Mouse (Mus musculus): ENCODE results near the gene Larp6. TPM values are rescaled to one million over a fixed set of nuclear protein-coding genes. Genes with fewer than 3 reads are reported as not detected.

The Larp6 gene
- polyA plus RNA-seq, 1 experiment: 35.8 TPM

GRCm38 (mm10) chr9:60682753-60683152 lies 30.0 kb upstream of the Larp6 start:
- Histone ChIP-seq H3K4me1 (ENCODE audit: control insufficient read depth, insufficient read depth, low read length) (peaks cover 7% of the 10 kb centered on the region; the same call in 1 of the 2 replicates), H3K27ac (ENCODE audit: insufficient read depth, low read length) (no peak overlapping the region), H3K4me3 (ENCODE audit: insufficient read depth, low read length) (no peak overlapping the region)
- TF ChIP-seq POLR2A (IDR thresholded peaks at IDR 0.05; ENCODE audit: extremely low read depth, insufficient read depth, low read length) (no peak), CTCF (IDR thresholded peaks at IDR 0.05; ENCODE audit: extremely low read depth, insufficient read depth, low read length) (no peak)

- peak overlapping the region; percentile 26 for H3K27ac ChIP-seq (ENCODE audit: insufficient read depth, low read length)
- peak overlapping the region; percentile 63 for H3K4me3 ChIP-seq (ENCODE audit: insufficient read depth, low read length)
- peaks cover 5% of the 10 kb centered on the region; the same call in 1 of the 2 replicates for H3K4me1 ChIP-seq (ENCODE audit: control insufficient read depth, insufficient read depth, low read length)
- TF ChIP-seq POLR2A (IDR thresholded peaks at IDR 0.05; ENCODE audit: extremely low read depth, insufficient read depth, low read length) (peak; percentile 12; the same call in 1 of the 2 replicates), CTCF (IDR thresholded peaks at IDR 0.05; ENCODE audit: extremely low read depth, insufficient read depth, low read length) (peak; percentile 28; the same call in 1 of the 2 replicates)
Measured at GRCm38 (mm10) chr9:60687415-60687814, 25.4 kb upstream of the Larp6 start.

GRCm38 (mm10) chr9:60687891-60688324 lies 24.9 kb upstream of the Larp6 start, which contains the start of gene Lrrc49:
TSS of gene Lrrc49 (minus strand) at chr9:60688158.
- no peak for TF ChIP-seq CTCF (IDR thresholded peaks at IDR 0.05; ENCODE audit: extremely low read depth, insufficient read depth, low read length)
- peak within 1 kb of the TSS; percentile 63 for H3K4me3 ChIP-seq (ENCODE audit: insufficient read depth, low read length)
- peak within 1 kb of the TSS; percentile 26 for H3K27ac ChIP-seq (ENCODE audit: insufficient read depth, low read length)
- peaks cover 5% of the 10 kb centered on the region; the same call in 1 of the 2 replicates for H3K4me1 ChIP-seq (ENCODE audit: control insufficient read depth, insufficient read depth, low read length)

DNA sequence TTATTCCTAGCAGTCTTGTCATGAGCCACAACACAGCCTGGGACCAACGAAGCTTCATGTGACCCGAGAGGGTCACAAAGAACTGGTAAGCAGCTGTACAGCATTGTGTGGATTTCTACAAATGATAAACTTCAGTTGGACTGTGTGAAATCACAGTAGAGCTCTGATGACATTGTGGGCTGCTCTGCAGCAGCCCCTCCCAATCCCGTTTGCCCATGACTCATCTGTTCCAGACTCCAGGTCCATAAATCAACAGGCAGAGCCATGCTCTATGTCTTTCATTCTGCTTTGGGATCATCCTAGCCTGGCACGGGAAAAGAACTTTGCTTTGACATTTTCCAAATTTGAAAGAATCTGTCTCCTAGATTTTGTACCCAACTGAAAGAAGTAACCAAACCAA lies 20.2 kb upstream of the Larp6 start:
- Histone ChIP-seq H3K4me3 (ENCODE audit: insufficient read depth, low read length) (no peak overlapping the region), H3K4me1 (ENCODE audit: control insufficient read depth, insufficient read depth, low read length) (no peaks in the 10 kb centered on the region), H3K27ac (ENCODE audit: insufficient read depth, low read length) (no peak overlapping the region)
- TF ChIP-seq CTCF (IDR thresholded peaks at IDR 0.05; ENCODE audit: extremely low read depth, insufficient read depth, low read length) (no peak), POLR2A (IDR thresholded peaks at IDR 0.05; ENCODE audit: extremely low read depth, insufficient read depth, low read length) (no peak)

DNA sequence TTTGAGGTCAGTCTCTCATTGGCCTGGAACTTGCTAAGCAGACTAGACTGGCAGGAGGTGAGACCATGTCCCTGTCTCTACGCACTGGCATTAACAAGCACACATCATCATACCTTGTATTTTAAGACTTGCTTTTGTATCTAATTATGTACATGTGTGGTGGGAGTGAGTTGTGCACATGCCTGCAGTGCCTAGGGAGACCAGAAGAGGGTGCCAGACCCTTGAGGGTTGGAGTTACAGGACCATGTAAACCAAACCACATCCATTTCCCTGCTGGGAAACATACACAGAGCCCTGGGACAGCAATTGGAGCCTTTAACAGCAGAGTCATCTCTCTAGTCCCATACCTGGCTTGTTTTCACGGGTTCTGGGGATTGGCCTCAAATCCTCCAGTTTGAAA lies 18.8 kb upstream of the Larp6 start:
- Histone ChIP-seq H3K4me3 (ENCODE audit: insufficient read depth, low read length) (no peak overlapping the region), H3K27ac (ENCODE audit: insufficient read depth, low read length) (no peak overlapping the region), H3K4me1 (ENCODE audit: control insufficient read depth, insufficient read depth, low read length) (no peaks in the 10 kb centered on the region)
- TF ChIP-seq CTCF (IDR thresholded peaks at IDR 0.05; ENCODE audit: extremely low read depth, insufficient read depth, low read length): peak; percentile 43
- TF ChIP-seq POLR2A (IDR thresholded peaks at IDR 0.05; ENCODE audit: extremely low read depth, insufficient read depth, low read length): no peak

- no peak overlapping the region for H3K27ac ChIP-seq (ENCODE audit: insufficient read depth, low read length)
- H3K4me3 ChIP-seq (ENCODE audit: insufficient read depth, low read length): no peak overlapping the region
- TF ChIP-seq CTCF (IDR thresholded peaks at IDR 0.05; ENCODE audit: extremely low read depth, insufficient read depth, low read length): no peak
- TF ChIP-seq POLR2A (IDR thresholded peaks at IDR 0.05; ENCODE audit: extremely low read depth, insufficient read depth, low read length): no peak
- H3K4me1 ChIP-seq (ENCODE audit: control insufficient read depth, insufficient read depth, low read length): no peaks in the 10 kb centered on the region
Measured at GRCm38 (mm10) chr9:60696271-60696985, 16.4 kb upstream of the Larp6 start.

DNA sequence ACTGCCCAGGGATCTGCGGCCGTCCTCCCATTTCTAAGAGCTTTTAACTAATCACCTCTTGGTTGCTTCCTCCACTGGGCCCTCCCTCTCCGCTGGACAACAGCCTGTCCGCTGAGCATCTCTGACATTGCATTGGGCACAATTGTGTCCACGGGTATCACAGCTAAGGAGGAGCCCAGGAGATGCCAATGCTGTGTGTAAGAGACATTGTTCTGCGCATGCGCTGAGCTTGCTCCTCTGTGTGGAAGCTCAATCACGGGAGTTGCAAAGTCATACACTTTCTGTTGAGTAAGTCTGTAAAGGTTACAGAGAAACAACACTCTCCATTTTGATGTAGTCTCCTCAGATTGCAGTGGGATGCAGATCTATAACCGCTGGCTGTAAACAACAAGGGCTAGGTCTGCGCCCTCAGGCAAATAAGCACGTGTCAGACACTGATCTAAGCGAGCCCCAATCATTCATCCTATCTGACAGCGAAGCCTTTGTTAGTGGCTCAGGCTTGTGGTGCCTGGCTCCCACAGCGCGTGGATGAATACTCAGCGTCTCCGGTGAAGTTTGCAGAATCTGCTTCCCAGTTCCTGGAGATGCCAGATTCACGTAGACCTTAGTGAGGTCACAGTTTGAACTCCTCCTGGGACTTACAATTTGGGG lies 13.1 kb upstream of the Larp6 start:
- Histone ChIP-seq H3K27ac (ENCODE audit: insufficient read depth, low read length) (peak overlapping the region; percentile 45), H3K4me1 (ENCODE audit: control insufficient read depth, insufficient read depth, low read length) (no peaks in the 10 kb centered on the region), H3K4me3 (ENCODE audit: insufficient read depth, low read length) (no peak overlapping the region)
- TF ChIP-seq POLR2A (IDR thresholded peaks at IDR 0.05; ENCODE audit: extremely low read depth, insufficient read depth, low read length) (no peak), CTCF (IDR thresholded peaks at IDR 0.05; ENCODE audit: extremely low read depth, insufficient read depth, low read length) (no peak)

DNA sequence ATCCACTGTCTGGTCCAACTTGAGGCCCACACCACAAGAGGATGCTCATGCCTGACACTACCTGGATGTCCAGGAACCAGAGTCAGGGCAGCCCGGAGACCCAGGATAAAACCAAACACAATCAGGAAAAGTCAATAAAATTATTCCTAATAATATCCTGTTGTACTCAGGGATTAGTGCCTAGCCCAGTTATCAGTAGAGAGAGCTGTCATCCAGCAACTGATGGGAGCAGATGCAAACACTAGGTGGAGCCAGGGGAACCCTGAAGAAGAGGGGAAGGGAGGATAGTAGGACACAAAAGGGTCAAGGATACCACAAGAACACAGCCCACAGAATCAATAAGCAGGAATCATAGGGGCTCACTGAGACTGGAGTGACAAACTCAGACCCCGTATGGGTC lies 5.2 kb upstream of the Larp6 start:
- H3K27ac ChIP-seq (ENCODE audit: insufficient read depth, low read length): no peak overlapping the region
- TF ChIP-seq POLR2A (IDR thresholded peaks at IDR 0.05; ENCODE audit: extremely low read depth, insufficient read depth, low read length) (no peak), CTCF (IDR thresholded peaks at IDR 0.05; ENCODE audit: extremely low read depth, insufficient read depth, low read length) (0 out of 2 replicates have a peak, but pooled peaks have one; percentile 32)
- H3K4me3 ChIP-seq (ENCODE audit: insufficient read depth, low read length): no peak overlapping the region
- no peaks in the 10 kb centered on the region; the same call in 1 of the 2 replicates for H3K4me1 ChIP-seq (ENCODE audit: control insufficient read depth, insufficient read depth, low read length)

DNA sequence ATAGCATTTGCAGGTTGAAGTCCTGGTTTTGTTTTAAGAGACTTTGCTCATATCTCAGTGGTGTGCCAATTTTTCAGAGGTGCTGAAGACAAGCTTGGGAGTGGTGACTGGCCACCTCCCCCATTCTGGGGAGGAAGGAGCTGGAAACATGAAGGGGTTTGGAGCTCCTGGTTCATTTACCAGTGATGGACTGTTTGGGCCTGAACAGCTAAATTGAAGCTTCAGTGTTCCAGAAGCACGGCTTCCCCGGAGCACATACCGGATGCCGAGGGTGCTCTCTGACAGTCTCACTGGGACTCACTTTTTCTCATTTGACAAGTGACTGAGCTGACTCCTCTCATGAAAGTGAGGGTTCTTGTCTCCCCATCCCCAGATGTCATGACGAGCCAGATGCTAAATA lies 4.2 kb upstream of the Larp6 start:
- H3K4me3 ChIP-seq (ENCODE audit: insufficient read depth, low read length): no peak overlapping the region
- TF ChIP-seq CTCF (IDR thresholded peaks at IDR 0.05; ENCODE audit: extremely low read depth, insufficient read depth, low read length): no peak
- no peak for TF ChIP-seq POLR2A (IDR thresholded peaks at IDR 0.05; ENCODE audit: extremely low read depth, insufficient read depth, low read length)
- H3K27ac ChIP-seq (ENCODE audit: insufficient read depth, low read length): no peak overlapping the region
- H3K4me1 ChIP-seq (ENCODE audit: control insufficient read depth, insufficient read depth, low read length): no peaks in the 10 kb centered on the region; the same call in 1 of the 2 replicates

GRCm38 (mm10) chr9:60709721-60710120 lies 3.1 kb upstream of the Larp6 start:
- Histone ChIP-seq H3K4me1 (ENCODE audit: control insufficient read depth, insufficient read depth, low read length) (no peaks in the 10 kb centered on the region; the same call in 1 of the 2 replicates), H3K27ac (ENCODE audit: insufficient read depth, low read length) (no peak overlapping the region), H3K4me3 (ENCODE audit: insufficient read depth, low read length) (no peak overlapping the region)
- TF ChIP-seq CTCF (IDR thresholded peaks at IDR 0.05; ENCODE audit: extremely low read depth, insufficient read depth, low read length) (no peak), POLR2A (IDR thresholded peaks at IDR 0.05; ENCODE audit: extremely low read depth, insufficient read depth, low read length) (no peak)

Data from cortical plate, adult 2 months (tissue).